Mouse (Mus musculus): ENCODE data around the gene Gm49384. TPM values are rescaled to one million over a fixed set of nuclear protein-coding genes. Genes with fewer than 3 reads are reported as not detected.
A peak's percentile ranks its signal among the peaks of the same experiment; 100 is the strongest.
"Not testable (repeated sequence)": the region's sequence is repeated elsewhere in the genome, so short reads cannot be mapped to it uniquely, and the experiment has no call there.

The Gm49384 gene
- polyA plus RNA-seq, 1 experiment from 2014 or later, result 30.5 TPM

DNA sequence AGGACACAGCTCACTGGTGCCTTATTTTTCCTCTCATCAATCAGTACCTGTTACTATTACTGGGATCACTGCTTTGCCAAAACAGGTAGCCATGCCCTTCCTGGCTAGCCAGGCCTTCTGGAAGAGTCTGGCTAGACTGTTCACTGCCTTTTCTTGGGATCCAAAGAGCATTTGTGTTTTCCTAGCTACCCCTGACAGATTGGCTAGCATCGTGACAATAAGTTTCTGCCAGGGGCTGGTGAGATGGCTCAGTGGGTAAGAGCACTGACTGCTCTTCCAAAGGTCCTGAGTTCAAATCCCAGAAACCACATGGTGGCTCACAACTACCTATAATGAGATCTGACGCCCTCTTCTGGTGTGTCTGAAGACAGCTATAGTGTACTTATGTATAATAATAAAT lies 43.4 kb downstream of the Gm49384 start:
- H3K27me3 ChIP-seq; H3K27ac ChIP-seq; H3K4me3 ChIP-seq; H3K9me3 ChIP-seq; ATAC-seq (ENCODE audit: borderline replicate concordance, extremely low read depth, low FRiP score, low TSS enrichment); H3K4me2 ChIP-seq; H3K9ac ChIP-seq: not testable (repeated sequence)
- Histone ChIP-seq H3K4me1 (peaks cover 12% of the 10 kb centered on the region; the same call in 1 of the 2 replicates), H3K36me3 (peaks cover 18% of the 10 kb centered on the region)
- WGBS, result 66% methylated on average over 2 of the region's 2 CpGs

DNA sequence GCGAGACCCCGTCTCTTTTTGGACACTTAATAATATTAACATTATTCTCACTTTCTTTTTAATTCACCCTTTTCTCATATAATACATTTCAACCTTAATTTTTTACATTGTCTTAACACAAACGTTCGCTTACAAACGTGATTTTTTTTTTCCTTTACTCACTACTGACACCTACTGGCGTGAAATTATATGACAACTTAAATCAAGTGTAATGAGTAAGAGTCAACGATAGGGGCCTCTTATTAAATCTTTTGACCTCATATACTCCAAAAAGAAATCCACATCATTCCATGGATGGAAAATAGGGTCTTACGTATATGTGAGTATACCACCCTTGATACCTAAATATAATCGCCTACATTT lies 44.5 kb downstream of the Gm49384 start:
- Histone ChIP-seq H3K4me1 (peaks cover 12% of the 10 kb centered on the region; the same call in 1 of the 2 replicates), H3K27ac (peak overlapping the region; percentile 61; the same call in 1 of the 2 replicates), H3K9me3 (no peaks in the 10 kb centered on the region), H3K36me3 (peaks cover 19% of the 10 kb centered on the region), H3K4me2 (peak overlapping the region; percentile 40), H3K9ac (no peak overlapping the region), H3K4me3 (peak overlapping the region; percentile 78), H3K27me3 (no peaks in the 10 kb centered on the region)
- ATAC-seq (ENCODE audit: borderline replicate concordance, extremely low read depth, low FRiP score, low TSS enrichment), result no peak
- WGBS, result 4% methylated on average over 9 of the region's 9 CpGs

DNA sequence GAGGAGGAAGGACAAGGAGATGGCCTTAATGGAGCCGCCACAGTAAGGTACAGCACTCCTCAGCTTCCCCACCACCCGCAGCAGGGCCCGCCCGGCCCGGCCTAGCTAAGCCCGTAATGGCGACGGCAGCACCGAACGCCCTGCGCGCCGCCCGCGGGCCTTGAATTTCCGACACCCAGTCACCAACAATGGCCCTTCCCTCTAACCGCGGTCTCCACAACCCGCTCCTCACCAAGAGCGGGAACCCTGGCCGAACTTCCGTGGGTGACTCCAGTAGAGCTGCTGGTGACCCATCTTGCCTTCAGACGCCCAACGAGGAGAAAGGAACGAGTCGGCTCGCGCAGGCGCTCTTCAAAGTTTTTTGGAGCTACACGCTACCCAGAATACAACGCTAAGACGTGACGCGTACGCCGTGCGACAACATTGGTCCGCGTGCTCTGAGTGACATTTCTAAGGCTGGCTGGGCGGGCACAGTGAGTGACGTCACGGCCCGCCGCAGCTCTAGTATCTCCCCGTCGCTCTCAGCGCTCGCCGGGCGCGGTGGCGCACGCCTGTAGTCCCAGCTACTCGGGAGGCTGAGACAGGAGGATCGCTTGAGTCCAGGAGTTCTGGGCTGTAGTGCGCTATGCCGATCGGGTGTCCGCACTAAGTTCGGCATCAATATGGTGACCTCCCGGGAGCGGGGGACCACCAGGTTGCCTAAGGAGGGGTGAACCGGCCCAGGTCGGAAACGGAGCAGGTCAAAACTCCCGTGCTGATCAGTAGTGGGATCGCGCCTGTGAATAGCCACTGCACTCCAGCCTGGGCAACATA lies 45.1 kb downstream of the Gm49384 start, which contains the start of gene Rps29:
TSS of gene Rps29 (minus strand) at position 422 of the 813 bp plus-strand sequence.
- WGBS, result under 1% methylated on average over 63 of the region's 68 CpGs
- H3K36me3 ChIP-seq, result peaks cover 19% of the 10 kb centered on the region
- not testable (repeated sequence) for H3K27me3 ChIP-seq

DNA sequence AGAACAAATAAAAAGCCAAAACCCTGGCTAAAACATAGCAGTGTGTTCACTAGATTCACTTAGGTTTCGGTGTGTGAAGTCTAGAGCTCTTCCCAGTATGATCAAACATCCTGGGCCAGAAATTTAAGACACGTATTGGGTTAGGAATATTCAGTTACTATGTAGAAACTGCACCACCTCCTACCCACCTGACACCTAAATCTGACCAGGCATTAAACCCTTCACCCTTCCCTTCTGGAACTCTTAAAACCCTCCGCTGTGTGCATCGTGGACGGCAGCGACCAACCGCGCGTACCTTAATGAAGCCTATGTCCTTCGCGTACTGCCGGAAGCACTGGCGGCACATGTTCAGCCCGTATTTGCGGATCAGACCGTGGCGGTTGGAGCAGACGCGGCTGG lies 45.7 kb downstream of the Gm49384 start:
- peak overlapping the region; percentile 91 for H3K27ac ChIP-seq
- no peaks in the 10 kb centered on the region for H3K9me3 ChIP-seq
- peak overlapping the region; percentile 78 for H3K4me3 ChIP-seq
- H3K36me3 ChIP-seq, result peaks cover 19% of the 10 kb centered on the region
- no peaks in the 10 kb centered on the region for H3K27me3 ChIP-seq
- WGBS, result under 1% methylated on average over 19 of the region's 19 CpGs
- peak overlapping the region; percentile 63 for H3K4me2 ChIP-seq
- peak overlapping the region; percentile 84 for H3K9ac ChIP-seq
- H3K4me1 ChIP-seq, result peaks cover 12% of the 10 kb centered on the region; the same call in 1 of the 2 replicates
- no peak for ATAC-seq (ENCODE audit: borderline replicate concordance, extremely low read depth, low FRiP score, low TSS enrichment)

More for the DNA sequence above, 45.1 kb downstream of the Gm49384 start, which contains the start of gene Rps29:
- H3K9ac ChIP-seq, result peak within 1 kb of the TSS; percentile 84
- H3K4me2 ChIP-seq, result peak within 1 kb of the TSS; percentile 63
- peak; percentile 99 for ATAC-seq (ENCODE audit: borderline replicate concordance, extremely low read depth, low FRiP score, low TSS enrichment)
- peaks cover 12% of the 10 kb centered on the region; the same call in 1 of the 2 replicates for H3K4me1 ChIP-seq
- not testable (repeated sequence) for H3K9me3 ChIP-seq
- peak within 1 kb of the TSS; percentile 78 for H3K4me3 ChIP-seq
- H3K27ac ChIP-seq, result peak within 1 kb of the TSS; percentile 91

DNA sequence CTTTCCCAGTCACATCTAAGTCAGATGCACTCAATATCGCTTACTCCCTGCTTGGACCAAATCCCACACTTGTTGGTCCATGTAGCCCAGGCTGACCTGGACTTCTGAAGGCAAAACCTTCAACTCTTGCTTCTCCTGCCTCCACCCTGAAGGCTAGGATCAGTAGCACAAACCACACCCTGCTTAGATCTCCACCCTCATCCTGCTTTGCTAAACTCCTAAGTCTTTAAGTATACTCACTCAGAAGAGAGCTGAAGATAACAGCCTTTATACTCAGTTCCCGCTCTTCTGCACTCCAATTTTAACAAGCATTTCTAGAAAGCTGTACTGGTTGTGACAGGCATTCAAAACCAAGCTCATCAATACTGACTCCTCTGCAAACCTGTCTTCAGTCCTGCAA lies 47.0 kb downstream of the Gm49384 start:
- H3K36me3 ChIP-seq, result peaks cover 19% of the 10 kb centered on the region
- H3K4me2 ChIP-seq, result no peak overlapping the region
- H3K27me3 ChIP-seq, result no peaks in the 10 kb centered on the region
- no peak for ATAC-seq (ENCODE audit: borderline replicate concordance, extremely low read depth, low FRiP score, low TSS enrichment)
- H3K9ac ChIP-seq, result no peak overlapping the region
- H3K27ac ChIP-seq, result no peak overlapping the region
- no peak overlapping the region for H3K4me3 ChIP-seq
- peaks cover 12% of the 10 kb centered on the region; the same call in 1 of the 2 replicates for H3K4me1 ChIP-seq
- WGBS, result 89% methylated on average over 2 of the region's 2 CpGs
- H3K9me3 ChIP-seq, result no peaks in the 10 kb centered on the region

DNA sequence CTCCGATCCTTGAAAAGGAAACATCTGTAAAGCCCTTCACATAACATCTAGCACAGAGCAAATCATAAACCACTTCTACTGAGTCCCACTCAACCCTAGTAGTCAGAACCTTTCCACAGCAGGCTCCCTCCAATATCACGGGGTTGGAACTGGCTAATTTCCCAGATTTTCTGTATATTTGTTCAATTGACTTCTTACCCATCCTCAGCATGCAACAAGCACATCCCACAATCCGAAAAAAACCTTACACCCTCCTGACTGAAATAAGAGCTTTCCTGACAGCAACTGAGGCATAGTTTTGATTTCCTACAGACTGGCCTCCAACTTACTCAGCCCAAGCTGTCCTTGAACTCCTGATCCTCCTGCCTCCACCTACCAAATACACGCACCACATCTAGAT lies 47.6 kb downstream of the Gm49384 start:
- ATAC-seq (ENCODE audit: borderline replicate concordance, extremely low read depth, low FRiP score, low TSS enrichment), result no peak
- Histone ChIP-seq H3K36me3 (peaks cover 19% of the 10 kb centered on the region), H3K4me3 (no peak overlapping the region), H3K9me3 (no peaks in the 10 kb centered on the region), H3K4me2 (no peak overlapping the region), H3K4me1 (peaks cover 12% of the 10 kb centered on the region; the same call in 1 of the 2 replicates), H3K27ac (no peak overlapping the region), H3K9ac (no peak overlapping the region), H3K27me3 (no peaks in the 10 kb centered on the region)
- 72% methylated on average over 4 of the region's 4 CpGs for WGBS

DNA sequence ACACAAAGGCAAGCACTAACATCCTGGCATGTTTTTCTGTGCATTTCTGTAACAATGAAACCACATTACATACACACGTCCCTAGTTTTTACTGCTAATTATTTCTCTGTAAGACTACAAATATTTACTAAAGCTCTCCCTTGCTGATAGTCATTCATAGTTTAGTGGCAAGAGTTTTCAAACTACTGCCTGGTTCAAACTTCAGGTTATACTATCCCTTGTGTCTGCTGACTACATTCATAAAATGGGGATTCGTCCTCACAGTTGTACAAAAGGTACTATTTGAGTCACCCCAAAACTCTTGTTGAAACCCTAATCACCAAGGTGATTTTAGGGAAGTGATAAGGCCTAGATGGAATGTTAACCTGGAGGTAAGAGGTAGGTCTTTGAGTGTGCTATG lies 48.1 kb downstream of the Gm49384 start:
- no peak overlapping the region for H3K4me2 ChIP-seq
- no peaks in the 10 kb centered on the region for H3K27me3 ChIP-seq
- 78% methylated on average over 2 of the region's 2 CpGs for WGBS
- no peak overlapping the region for H3K9ac ChIP-seq
- H3K4me3 ChIP-seq, result no peak overlapping the region
- peaks cover 12% of the 10 kb centered on the region; the same call in 1 of the 2 replicates for H3K4me1 ChIP-seq
- no peaks in the 10 kb centered on the region for H3K9me3 ChIP-seq
- no peak overlapping the region for H3K27ac ChIP-seq
- ATAC-seq (ENCODE audit: borderline replicate concordance, extremely low read depth, low FRiP score, low TSS enrichment), result no peak
- H3K36me3 ChIP-seq, result peaks cover 19% of the 10 kb centered on the region

DNA sequence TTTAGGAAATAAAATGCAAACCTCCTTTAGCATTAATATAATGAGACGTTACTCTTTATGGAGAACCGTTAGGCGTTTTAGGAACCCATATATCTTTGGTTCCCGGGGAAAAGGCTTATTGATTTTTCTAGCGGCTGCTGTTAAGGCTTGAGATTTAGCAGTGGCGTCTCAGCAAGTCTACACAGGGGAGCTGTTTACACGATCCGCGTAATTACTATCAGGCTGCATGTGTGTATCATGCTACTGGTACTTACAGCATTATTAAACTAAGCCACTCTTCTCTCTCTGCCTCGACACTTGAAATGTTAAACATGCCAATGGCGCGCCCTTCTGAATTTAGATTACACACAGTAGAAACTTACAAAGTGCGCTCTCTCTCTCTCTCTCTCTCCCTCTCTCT lies 54.0 kb downstream of the Gm49384 start:
- Histone ChIP-seq H3K9ac (no peak overlapping the region), H3K9me3 (no peaks in the 10 kb centered on the region), H3K4me2 (no peak overlapping the region), H3K4me3 (no peak overlapping the region), H3K27ac (no peak overlapping the region), H3K4me1 (no peaks in the 10 kb centered on the region), H3K36me3 (no peaks in the 10 kb centered on the region), H3K27me3 (no peaks in the 10 kb centered on the region)
- 73% methylated on average over 13 of the region's 13 CpGs for WGBS
- ATAC-seq (ENCODE audit: borderline replicate concordance, extremely low read depth, low FRiP score, low TSS enrichment), result no peak

DNA sequence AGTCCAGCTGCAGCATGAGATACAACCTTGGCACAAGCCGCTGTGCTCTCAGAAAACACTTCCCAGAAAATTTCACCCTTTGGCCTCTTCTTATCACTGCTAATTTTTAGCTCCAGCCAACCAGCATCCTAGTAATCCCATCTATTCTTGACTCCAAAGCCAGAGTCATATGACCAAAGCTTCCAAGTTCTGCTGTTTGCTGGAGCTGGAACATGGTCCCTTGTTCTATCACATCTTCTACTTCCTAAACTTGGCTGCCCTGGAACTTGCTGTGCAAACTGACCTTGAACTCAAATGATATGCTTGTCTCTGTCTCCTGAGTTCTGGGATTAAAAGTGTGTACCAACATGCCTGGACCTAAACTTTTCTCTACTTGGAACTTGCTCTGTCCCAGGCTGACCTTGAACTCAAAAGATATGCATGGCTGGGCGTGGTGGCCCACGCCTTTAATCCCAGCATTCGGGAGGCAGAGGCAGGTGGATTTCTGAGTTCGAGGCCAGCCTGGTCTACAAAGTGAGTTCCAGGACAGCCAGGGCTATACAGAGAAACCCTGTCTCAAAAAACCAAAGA lies 56.8 kb downstream of the Gm49384 start:
- Histone ChIP-seq H3K4me2 (no peak overlapping the region), H3K9me3 (no peaks in the 10 kb centered on the region), H3K36me3 (no peaks in the 10 kb centered on the region), H3K4me3 (no peak overlapping the region), H3K4me1 (no peaks in the 10 kb centered on the region), H3K27ac (no peak overlapping the region), H3K27me3 (no peaks in the 10 kb centered on the region), H3K9ac (no peak overlapping the region)
- ATAC-seq (ENCODE audit: borderline replicate concordance, extremely low read depth, low FRiP score, low TSS enrichment), result no peak
- WGBS, result 92% methylated on average over 5 of the region's 5 CpGs

DNA sequence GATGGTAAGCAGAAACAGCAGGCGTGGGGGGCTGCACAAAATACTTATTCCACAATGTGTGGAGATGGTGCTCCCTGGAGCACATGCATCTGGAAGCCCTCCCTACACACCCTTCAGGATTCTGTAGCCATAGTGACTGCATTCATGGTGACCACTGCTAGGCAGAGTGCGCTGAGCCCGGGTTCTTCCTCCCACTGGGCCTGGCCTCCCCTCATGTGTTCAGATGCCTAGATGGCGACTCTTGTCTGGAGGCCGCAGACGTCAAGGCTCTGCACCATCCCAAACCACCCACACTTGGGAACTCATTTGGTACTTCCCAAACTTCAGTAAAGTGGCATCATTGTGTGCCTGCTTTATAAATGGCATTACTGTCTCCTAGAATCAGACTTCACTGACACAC lies 60.6 kb downstream of the Gm49384 start:
- Histone ChIP-seq H3K9me3 (no peaks in the 10 kb centered on the region), H3K27ac (no peak overlapping the region), H3K27me3 (no peaks in the 10 kb centered on the region), H3K4me2 (no peak overlapping the region), H3K36me3 (no peaks in the 10 kb centered on the region), H3K9ac (no peak overlapping the region), H3K4me3 (no peak overlapping the region), H3K4me1 (no peaks in the 10 kb centered on the region)
- ATAC-seq (ENCODE audit: borderline replicate concordance, extremely low read depth, low FRiP score, low TSS enrichment), result no peak
- WGBS, result 74% methylated on average over 6 of the region's 6 CpGs

DNA sequence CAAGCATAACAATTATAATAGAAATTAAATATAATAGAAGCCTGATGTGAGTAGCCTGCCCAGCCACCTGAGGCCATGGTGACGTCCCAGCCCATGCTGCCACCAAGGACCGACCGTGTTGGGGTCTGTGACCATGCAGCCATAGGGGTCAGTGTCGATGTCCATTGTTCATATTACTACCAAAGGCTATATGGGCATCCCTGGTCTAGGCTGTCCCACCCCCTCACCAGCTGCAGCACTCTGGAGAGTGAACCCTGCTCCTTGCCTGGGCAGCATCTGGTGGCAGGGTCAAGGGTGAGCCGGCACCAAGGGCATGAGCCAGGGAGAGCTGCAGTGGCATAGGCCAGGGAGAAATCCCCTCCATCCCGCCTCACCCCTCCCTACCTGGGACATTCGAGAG lies 64.2 kb downstream of the Gm49384 start:
- no peak overlapping the region for H3K9ac ChIP-seq
- 87% methylated on average over 7 of the region's 7 CpGs for WGBS
- no peak overlapping the region for H3K4me3 ChIP-seq
- H3K27ac ChIP-seq, result no peak overlapping the region
- no peaks in the 10 kb centered on the region for H3K9me3 ChIP-seq
- H3K36me3 ChIP-seq, result no peaks in the 10 kb centered on the region
- no peaks in the 10 kb centered on the region for H3K4me1 ChIP-seq
- H3K4me2 ChIP-seq, result no peak overlapping the region
- no peak for ATAC-seq (ENCODE audit: borderline replicate concordance, extremely low read depth, low FRiP score, low TSS enrichment)
- H3K27me3 ChIP-seq, result no peaks in the 10 kb centered on the region

Measured in lung, embryonic 15.5 days (tissue).